Mouse (Mus musculus) spleen, adult 18-20 months (tissue): ENCODE data around the gene Wscd1.

Experiments used
- DNase-seq, 2 experiments: peaks; one replicate each; pipeline ENCODE4 v3.0.0; 2022; ENCODE audit warnings: mixed read lengths in 2 of 2

The Wscd1 gene

GRCm38 (mm10) chr11:71749671-71750070 is at the start of gene Wscd1:
Gene Wscd1 (plus strand): TSS chr11:71749920.
- no peak for DNase-seq

GRCm38 (mm10) chr11:71728066-71728465 is 21.7 kb upstream of the Wscd1 start:
- DNase-seq, result no peak

GRCm38 (mm10) chr11:71729287-71729686 is 20.4 kb upstream of the Wscd1 start:
- no peak for DNase-seq

GRCm38 (mm10) chr11:71733771-71734170 is 15.9 kb upstream of the Wscd1 start:
- no peak for DNase-seq

GRCm38 (mm10) chr11:71737106-71737505 is 12.6 kb upstream of the Wscd1 start:
- no peak for DNase-seq

- no peak for DNase-seq
These were observed 11.1 kb upstream of the Wscd1 start for GRCm38 (mm10) chr11:71738501-71739045.

GRCm38 (mm10) chr11:71745875-71746274 is 3.8 kb upstream of the Wscd1 start:
- no peak for DNase-seq

GRCm38 (mm10) chr11:71747719-71748118 is 2.0 kb upstream of the Wscd1 start:
- DNase-seq, result no peak

GRCm38 (mm10) chr11:71750534-71751173 is 934 bp downstream of the Wscd1 start:
- no peak for DNase-seq

GRCm38 (mm10) chr11:71751174-71751611 is 1.5 kb downstream of the Wscd1 start:
- no peak for DNase-seq

- no peak for DNase-seq
These were observed 2.0 kb downstream of the Wscd1 start for GRCm38 (mm10) chr11:71751689-71752088.

- no peak for DNase-seq
These were observed 2.9 kb downstream of the Wscd1 start for GRCm38 (mm10) chr11:71752626-71753025.

- no peak for DNase-seq
These were observed 5.4 kb downstream of the Wscd1 start for GRCm38 (mm10) chr11:71755115-71755514.

- no peak for DNase-seq
These were observed 6.6 kb downstream of the Wscd1 start for GRCm38 (mm10) chr11:71756325-71756724.

- no peak for DNase-seq
These were observed 8.7 kb downstream of the Wscd1 start for GRCm38 (mm10) chr11:71758211-71759110.

- no peak for DNase-seq
These were observed 11.3 kb downstream of the Wscd1 start for GRCm38 (mm10) chr11:71760991-71761390.

- DNase-seq, result no peak
These were observed 13.4 kb downstream of the Wscd1 start for GRCm38 (mm10) chr11:71763154-71763553.

- DNase-seq, result no peak
These were observed 14.0 kb downstream of the Wscd1 start for GRCm38 (mm10) chr11:71763651-71764275.

- DNase-seq, result no peak
These were observed 15.0 kb downstream of the Wscd1 start for GRCm38 (mm10) chr11:71764743-71765142.

- DNase-seq, result no peak
These were observed 15.6 kb downstream of the Wscd1 start for GRCm38 (mm10) chr11:71765335-71765734.

- DNase-seq, result no peak
These were observed 16.7 kb downstream of the Wscd1 start for GRCm38 (mm10) chr11:71766380-71766779.

GRCm38 (mm10) chr11:71767726-71768125 is 18.0 kb downstream of the Wscd1 start:
- DNase-seq, result no peak

GRCm38 (mm10) chr11:71769744-71770143 is 20.0 kb downstream of the Wscd1 start:
- DNase-seq, result no peak
